Mouse (Mus musculus) layer of hippocampus, adult 11-12 months (tissue): Measurements from ENCODE around the gene Zc3hav1l.

Experiments
- DNase-seq: peaks from one replicate; pipeline ENCODE4 v3.0.0; 2022; ENCODE audit warnings: low spot score

Gene Zc3hav1l

GRCm38 (mm10) chr6:38264466-38264865, 34.6 kb downstream of the Zc3hav1l start:
- no peak for DNase-seq

- peak; percentile 53 for DNase-seq
These were observed 35.5 kb downstream of the Zc3hav1l start for GRCm38 (mm10) chr6:38263393-38264159.

- no peak for DNase-seq
These were observed 37.2 kb downstream of the Zc3hav1l start for GRCm38 (mm10) chr6:38261877-38262276.

GRCm38 (mm10) chr6:38257506-38257905, 41.6 kb downstream of the Zc3hav1l start:
- no peak for DNase-seq

- DNase-seq: no peak
These were observed 42.3 kb downstream of the Zc3hav1l start for GRCm38 (mm10) chr6:38256793-38257192.

- no peak for DNase-seq
These were observed 43.3 kb downstream of the Zc3hav1l start for GRCm38 (mm10) chr6:38255794-38256193.

- peak; percentile 56 for DNase-seq
These were observed 45.1 kb downstream of the Zc3hav1l start, which contains the start of gene D630045J12Rik for GRCm38 (mm10) chr6:38253736-38254641. Gene D630045J12Rik, minus strand, starts transcription at chr6:38254009.

- DNase-seq: no peak
These were observed 46.0 kb downstream of the Zc3hav1l start for GRCm38 (mm10) chr6:38252766-38253735.

- DNase-seq: no peak
These were observed 46.9 kb downstream of the Zc3hav1l start for GRCm38 (mm10) chr6:38252139-38252538.

GRCm38 (mm10) chr6:38251464-38251863, 47.6 kb downstream of the Zc3hav1l start:
- DNase-seq: no peak

- DNase-seq: no peak
These were observed 51.7 kb downstream of the Zc3hav1l start for GRCm38 (mm10) chr6:38247362-38247761.

- DNase-seq: no peak
These were observed 54.3 kb downstream of the Zc3hav1l start for GRCm38 (mm10) chr6:38244806-38245205.

- DNase-seq: no peak
These were observed 54.9 kb downstream of the Zc3hav1l start for GRCm38 (mm10) chr6:38244167-38244566.

GRCm38 (mm10) chr6:38242833-38243232, 56.2 kb downstream of the Zc3hav1l start:
- no peak for DNase-seq

- DNase-seq: no peak
These were observed 56.7 kb downstream of the Zc3hav1l start for GRCm38 (mm10) chr6:38242295-38242830.

GRCm38 (mm10) chr6:38241508-38241907, 57.6 kb downstream of the Zc3hav1l start:
- no peak for DNase-seq

GRCm38 (mm10) chr6:38240618-38241017, 58.4 kb downstream of the Zc3hav1l start:
- DNase-seq: peak; percentile 55

- no peak for DNase-seq
These were observed 60.7 kb downstream of the Zc3hav1l start for GRCm38 (mm10) chr6:38238382-38238781.
